Mouse (Mus musculus): ENCODE measurements at regions not wholly inside any gene's neighbourhood (a gene's known extent, or its start where the extent isn't known, plus 50 kb on each side); places are given as distances from the start of the nearest gene placed in this dataset.

DNA sequence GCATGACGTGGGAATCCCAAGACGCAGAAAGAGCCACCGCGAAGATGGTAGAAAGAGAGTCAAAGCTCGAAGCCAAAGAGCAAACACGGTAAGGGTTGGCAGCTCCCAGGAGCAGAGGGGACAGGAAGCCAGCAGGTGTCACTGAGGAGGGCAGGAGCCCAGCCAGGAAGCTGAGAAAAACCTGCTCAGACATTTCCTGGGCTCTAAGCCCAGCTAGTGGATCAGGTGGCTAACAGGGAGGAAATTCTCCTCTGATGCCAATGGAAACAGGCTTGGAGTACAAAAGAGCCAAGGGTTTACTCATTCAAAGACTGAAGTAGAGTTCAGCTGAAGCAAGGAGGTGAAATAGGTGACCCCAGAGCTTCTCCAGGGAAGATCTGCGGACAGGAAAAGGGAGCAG is 368.9 kb downstream of the Nkx6-1 start:
- DNase-seq (ENCODE audit: low spot score in 2 of 2): peak in 1 of 2 experiments; percentile 2

DNA sequence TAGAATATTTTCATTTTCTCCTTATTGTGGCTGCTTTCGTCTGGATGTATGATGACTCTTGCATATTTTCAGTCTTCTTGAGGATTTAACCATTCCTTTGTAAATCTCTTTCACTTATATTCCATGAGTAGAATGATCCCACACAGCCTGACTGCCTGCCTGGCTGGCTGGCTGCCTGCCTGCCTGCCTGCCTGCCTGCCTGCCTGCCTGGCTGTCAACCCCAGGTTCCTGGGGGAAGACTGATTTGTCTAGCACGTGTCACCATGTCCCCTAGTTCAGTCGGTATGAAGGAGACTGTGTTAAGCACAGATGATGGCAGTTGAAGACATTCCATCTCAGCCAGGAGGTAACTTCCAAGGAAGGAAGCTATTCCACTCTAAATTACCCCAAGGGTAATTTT is 370.8 kb downstream of the Nkx6-1 start:
- DNase-seq (ENCODE audit: low spot score in 2 of 2): no peak

DNA sequence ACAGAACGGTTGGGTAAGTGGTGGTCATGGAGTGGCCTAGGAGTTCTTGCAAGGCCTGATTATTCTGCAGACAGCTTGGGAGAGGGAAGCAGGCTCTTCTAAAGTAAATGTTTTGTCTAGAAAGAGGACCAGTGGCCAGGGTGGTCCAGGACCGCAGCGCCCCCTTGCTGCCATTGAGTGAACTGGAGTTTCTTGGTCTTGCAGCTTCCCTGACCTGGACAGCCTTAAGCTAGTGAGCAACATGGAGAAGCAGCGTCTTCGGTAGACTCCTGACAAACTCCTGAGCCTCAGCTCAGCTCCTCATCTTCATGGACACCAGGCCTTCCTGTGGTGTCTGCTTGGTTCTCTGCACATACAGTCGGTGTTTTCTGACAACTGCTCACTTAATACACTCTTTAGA is 376.4 kb downstream of the Nkx6-1 start:
- peak; percentile 9 to 12 for DNase-seq (ENCODE audit: low spot score in 2 of 2)

DNA sequence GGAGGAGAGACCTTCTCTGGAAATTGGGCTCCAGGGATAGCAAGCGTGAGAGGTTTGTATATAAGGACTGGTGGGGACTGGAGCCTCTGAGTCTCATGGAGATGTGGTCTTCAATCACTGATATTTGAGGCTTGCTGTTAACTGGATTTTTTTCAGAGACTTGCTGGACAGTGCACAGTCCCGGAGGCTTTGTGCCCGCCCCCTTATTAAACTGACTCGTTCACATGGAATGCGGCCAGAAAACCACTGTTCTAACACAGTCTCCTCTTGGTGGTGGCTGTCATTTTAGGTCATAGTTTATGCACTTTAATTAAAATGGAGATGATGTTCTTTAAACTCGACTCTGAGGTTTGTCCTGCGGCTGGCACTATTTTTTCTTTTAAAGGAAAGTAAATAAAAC is 378.9 kb downstream of the Nkx6-1 start:
- DNase-seq (ENCODE audit: low spot score in 2 of 2): no peak

DNA sequence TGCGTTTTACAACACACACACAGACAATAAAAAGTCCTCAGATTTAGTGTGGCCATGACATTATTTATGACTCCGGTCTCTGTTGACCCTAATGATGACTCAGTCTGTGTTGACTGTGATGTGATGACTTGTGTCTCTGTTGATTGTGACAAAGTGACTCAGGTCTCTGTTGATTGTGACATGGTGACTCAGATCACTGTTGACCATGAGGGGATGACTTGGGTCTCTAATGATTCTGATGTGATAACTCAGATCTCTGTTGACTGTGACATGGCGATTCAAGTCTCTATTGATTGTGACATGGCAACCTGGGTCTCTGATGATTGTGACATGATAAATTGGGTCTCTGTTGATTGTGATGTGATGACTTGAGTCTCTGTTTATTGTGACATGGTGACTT is 405.0 kb downstream of the Gpat3 start:
- no peak for DNase-seq (ENCODE audit: low spot score in 2 of 2)

DNA sequence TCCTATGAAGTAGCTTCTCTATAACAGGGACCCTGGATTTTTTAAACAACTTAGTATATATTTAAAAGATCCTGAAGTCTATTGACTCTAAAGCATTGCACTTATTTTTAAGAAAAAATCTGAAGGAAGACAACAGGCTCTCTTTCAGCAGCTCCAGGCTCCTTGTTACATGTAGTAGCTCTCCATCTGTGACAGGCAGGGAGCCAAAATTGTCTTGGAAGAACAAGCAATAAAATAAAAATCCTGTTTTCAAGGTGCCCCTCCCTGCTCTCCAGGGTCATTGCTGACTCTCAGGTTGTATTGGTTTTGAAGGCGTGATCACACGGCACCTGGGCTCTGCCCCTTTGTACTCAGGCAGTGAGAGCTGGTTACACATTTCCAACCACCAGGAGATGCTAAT is 397.1 kb downstream of the Gpat3 start:
- peak; percentile 47 to 63 for DNase-seq (ENCODE audit: low spot score in 2 of 2)

DNA sequence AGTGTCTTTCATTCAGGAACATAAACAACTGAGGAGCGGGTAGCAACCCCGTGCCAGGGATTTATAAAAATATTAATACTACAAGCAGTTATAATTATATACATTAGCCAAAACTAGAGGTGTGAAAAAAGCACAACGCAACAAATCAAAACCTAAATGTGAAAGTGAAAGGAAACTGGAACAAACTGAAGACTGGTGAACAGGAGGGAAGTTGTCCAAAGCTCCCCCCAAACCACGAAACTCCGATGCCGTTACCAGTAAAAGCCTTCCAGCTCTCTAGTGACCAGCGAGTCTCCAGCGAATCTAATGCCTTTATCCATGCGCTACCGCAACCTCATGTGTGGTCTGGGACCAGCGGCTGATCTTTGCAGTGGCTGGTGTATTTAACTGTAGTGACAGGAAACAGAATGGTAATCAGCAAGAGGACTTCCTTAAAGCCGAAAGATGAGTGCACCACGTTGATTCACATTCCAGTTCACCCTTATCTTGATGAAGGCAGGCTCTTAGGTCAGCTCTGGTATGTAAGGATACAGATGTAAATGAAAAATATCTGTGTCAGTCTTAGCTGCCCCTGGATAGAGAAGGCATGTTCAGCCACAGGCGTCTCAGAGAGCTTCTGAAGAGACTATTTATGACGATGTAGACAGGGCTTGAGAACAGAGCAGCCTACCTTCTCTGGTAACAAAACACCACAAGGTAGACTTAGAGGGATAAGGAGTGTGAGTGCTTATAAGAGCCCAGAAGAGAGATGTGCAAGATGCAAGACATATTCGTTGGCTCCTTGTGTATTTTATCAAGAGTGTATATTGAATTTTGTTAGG is 394.0 kb downstream of the Gpat3 start:
- no peak for DNase-seq (ENCODE audit: low spot score in 2 of 2)

DNA sequence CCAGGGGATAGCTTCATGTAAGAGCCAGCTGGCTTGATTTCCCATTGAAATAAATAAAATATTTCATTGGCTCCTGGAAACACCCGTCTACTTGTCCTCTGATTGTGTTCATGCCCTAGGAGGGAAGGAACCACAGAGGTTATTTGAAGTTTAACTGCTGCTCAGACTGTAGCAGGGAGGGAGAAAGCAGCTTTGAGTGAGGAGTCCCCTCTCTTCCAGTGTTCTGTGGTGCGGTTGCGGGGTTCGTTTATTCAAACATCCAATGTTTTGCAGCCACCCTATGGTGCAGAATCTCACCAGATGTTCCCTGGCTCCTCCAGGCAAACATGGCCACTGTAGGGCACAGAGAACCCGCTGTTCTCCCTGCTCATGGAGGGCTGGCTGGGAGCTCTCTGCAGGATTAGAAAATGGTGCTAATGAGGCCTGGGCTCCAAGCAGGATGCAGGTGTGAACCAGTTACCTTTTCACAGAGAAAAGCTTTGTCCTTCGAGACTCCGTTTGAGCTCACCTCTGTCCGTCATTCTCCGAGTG is 390.7 kb downstream of the Gpat3 start:
- no peak for DNase-seq (ENCODE audit: low spot score in 2 of 2)

DNA sequence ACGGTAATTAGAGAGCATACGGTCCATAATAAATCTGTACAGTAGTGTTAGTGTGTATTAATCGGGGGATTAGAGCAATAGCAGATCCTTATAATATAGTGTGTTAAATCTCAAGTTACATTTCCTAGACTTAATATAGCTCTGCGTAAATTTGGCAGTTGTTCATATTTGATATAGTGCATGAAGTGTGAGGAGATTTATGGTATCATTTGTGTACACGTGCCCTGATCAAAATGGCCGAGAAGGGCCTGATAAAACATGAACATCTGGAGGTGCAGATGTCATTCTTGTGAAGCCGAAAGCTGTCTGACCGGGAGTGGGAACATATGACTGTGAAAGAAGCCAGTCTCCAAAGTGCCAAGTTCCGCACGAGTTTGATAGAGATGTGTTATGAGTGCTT is 376.9 kb downstream of the Gpat3 start:
- DNase-seq (ENCODE audit: low spot score in 2 of 2): no peak

DNA sequence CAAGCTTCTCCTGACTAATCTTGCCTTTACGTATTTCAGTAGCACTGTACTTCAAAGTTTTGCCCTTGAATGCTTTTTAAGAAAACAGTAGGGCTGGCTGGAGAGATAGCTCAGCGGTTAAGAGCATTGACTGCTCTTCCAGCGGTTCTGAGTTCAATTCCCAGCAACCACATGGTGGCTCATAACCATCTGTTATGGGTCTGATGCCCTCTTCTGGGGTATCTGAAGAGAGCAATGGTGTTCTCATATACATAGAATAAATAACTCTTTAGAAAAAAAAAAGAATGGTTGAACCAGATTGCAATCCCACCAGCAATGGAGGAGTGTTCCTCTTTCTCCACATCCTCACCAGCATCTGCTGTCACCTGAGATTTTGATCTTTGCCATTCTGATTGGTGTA is 372.6 kb downstream of the Gpat3 start:
- no peak for DNase-seq (ENCODE audit: low spot score in 2 of 2)

DNA sequence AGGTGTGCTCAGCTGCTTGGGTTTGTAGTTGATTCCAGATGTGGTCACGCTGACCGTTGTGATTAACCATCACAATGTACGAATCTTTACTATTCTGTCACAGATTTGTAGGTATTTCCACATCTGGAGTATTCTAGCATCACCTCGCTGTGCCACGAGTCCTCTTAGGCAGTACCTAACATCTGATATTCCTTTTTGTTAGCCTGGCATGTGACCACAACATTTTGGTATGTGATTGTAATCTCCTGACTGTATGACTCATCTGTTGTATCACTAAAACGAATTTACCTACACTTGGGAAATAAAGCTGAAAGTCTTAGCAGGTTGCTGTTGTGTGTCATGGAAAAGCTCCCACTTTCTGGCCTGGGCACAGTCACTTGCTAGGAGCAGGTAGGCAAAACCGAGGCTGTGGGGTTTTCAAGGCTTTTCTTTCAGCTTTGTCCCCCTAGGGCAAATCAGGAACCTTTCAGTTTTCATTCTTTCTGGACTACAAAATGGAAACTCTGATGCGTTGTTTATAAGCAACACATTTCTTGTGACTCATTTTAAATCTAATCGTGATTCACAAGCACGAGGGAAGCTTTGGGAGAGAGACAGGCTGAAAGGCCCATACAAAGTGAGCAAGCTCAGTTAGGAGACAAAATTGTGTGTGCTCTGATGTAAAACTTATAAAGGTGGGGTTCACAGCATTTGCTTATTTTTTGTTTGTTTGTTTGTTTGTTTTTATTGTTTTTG is 371.5 kb downstream of the Gpat3 start:
- no peak for DNase-seq (ENCODE audit: low spot score in 2 of 2)

DNA sequence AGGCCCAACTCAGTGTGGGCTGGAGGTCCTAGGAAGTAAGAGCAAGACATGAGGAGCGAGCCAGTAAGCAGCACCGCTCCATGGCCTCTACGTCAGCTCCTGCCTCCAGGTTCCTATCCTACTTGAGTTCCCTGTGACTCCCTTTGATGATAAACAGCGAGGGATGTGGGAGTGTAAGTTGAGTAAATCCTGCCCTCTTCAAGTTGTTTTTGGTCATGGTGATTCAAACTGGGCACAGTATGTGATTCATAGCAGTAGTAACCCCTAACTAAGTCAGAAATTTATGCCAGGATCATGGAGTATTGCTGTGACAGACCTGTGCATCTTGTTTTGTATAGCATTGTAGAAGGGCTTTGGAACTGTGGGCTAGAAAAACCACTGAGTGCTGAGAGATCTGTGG is 366.5 kb downstream of the Gpat3 start:
- no peak for DNase-seq (ENCODE audit: low spot score in 2 of 2)

DNA sequence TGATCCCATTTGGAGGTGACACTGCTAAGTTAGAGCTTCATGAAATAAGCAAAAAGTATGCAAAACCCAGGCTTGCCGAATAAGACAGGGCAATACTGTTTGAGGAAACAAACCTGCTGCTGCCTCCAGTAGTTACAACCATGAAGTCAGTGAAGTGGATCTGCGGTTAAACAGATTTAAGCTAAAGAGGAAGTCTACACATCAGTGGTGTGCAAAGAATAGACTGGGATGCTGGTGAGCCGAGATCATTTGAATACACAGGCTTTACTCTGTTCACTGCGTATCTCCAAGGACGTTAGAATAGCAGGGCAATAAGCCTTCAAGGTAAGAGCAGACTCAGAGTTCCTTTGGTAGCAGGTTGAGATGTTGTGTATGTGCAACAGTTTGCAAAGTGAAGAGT is 362.6 kb downstream of the Gpat3 start:
- no peak for DNase-seq (ENCODE audit: low spot score in 2 of 2)

DNA sequence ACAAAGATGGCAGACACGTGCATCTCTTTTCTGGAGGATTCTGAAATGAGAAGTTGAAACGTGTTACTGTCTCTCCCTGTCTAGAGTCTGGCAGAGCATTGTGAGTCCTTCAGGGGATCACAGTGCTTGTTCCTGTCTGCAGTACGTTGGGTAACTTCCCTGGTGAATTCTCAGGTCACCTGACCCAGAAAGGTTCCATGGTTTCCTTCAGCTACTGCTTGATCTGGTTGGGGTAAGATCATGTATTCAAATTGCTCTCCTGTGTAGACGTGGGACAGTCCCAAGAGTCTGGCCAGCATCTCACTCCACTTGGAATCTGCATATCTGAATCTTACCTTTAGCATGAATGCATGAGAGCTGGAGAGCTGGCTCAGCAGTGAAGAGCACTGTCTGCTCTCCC is 350.0 kb downstream of the Gpat3 start:
- no peak for DNase-seq (ENCODE audit: low spot score in 2 of 2)

DNA sequence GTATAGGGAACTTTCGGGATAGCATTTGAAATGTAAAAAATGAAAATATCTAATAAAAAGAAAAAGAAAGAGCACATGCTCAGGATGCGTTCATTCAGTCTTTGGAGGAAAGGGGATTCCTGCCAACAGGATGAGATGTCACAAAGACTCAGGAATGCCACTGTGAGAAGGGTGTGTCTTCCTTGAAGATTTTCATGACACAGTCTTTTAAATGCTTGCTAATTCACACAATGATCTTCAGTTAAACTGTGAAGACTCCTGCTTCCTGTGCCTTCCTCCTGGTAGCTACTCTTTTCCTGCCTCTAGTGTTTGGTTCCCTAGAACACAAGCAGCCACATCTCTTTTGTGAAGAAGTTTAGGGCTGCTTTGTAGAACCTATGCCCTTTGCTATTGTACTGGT is 345.5 kb downstream of the Gpat3 start:
- DNase-seq (ENCODE audit: low spot score in 2 of 2): no peak

DNA sequence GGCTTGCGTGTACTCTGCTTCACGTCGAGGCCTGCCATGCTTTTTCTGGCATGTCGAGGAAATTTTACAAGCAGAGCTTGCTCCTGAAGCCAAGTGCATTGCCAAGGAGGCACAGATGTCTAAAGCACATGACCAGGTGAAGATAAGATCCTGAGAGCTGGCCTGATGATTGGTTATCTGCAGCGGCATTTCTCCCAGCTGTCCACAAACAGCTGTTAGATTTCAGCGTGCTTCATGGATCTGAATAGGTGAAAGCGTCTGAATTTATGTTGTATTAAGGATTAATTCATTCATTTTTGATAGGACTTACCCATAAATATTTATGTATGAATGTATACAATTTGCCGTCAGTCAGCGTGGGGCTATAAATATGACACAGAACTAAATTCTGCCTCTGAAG is 327.7 kb downstream of the Gpat3 start:
- DNase-seq (ENCODE audit: low spot score in 2 of 2): no peak

DNA sequence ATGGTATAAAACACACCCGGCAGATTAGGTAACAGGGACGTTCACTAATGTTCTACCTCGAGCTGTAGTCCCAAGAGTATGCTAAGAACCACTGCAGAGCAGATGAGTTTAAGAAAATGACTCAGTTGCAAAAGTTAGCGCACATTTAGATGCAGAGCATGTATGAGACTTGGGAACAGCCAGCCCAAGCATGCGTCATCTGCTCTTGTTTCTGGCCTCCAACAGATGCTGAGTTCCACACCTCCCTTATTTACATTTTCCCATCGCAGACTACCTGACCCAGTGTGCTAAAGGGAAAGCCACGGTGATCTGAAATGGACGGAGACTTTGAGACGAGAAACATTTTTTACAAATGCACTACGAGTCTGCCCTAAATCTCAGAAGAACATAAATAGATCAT is 327.3 kb downstream of the Gpat3 start:
- DNase-seq (ENCODE audit: low spot score in 2 of 2): peak; percentile 20 to 38

DNA sequence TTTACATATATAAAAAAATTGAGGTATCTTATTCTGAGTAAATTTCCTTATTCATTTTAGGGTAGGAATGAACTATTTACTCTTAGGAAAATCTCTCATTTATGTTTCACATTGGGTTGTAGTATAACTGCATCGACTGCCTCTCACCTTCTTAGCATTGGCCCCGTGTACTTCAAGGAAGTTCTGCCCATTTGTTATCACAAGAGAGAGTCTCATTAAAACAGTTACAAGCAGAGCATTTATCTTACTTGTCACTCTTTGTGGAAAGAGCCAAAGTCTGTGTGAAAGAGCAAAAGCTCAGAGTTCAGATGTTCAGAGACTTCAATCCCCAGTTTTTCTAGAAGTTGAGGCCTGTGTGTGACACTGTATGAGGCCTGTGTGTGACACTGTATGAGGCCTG is 323.6 kb downstream of the Gpat3 start:
- no peak for DNase-seq (ENCODE audit: low spot score in 2 of 2)

DNA sequence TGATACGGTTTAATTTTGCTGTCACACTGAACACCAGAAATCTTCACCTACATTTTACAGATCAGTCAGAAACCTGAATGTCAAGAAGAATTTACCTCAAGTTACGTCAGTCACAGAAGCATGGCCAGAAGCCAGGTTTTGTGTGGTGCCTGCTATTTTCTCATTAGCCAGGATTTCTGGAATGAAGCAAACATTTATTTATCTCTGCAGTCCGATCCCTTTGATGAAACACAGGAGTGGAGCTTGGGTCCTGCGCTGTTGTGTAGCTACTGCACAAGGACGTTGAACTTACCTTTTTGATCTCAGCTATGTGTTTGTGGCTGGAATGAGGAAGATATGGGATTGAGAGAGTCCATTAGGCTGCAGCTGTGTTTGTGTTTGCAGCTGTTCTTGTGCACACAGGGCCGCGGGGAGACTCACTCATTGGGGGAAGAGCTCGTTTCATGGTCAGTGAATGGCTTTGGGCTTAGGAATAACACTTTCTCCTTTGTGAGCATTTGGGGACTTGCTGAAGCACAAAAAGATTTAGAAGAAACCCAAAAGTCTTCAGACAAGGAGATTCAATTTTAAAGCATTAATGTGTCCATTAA is 318.2 kb downstream of the Gpat3 start:
- DNase-seq (ENCODE audit: low spot score in 2 of 2): no peak

DNA sequence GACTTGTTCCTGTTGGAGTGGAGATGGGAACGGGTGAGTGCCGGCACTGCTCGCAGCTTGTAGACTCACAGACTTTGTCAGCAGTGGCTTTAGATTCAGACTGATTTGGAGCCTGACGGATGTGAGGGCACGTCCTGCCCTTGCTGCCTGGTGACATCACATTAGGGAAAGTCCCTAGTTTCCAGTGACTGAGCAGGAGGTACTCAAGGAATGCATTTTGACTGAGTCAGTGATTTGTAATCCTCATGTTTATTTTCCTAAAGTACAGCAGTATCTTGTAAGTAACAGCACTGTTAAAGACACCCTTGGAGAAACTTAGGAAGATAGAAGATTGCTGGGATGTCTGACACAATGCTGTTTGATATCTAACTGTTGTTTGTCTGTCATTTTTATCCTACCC is 317.6 kb downstream of the Gpat3 start:
- DNase-seq (ENCODE audit: low spot score in 2 of 2): no peak

DNA sequence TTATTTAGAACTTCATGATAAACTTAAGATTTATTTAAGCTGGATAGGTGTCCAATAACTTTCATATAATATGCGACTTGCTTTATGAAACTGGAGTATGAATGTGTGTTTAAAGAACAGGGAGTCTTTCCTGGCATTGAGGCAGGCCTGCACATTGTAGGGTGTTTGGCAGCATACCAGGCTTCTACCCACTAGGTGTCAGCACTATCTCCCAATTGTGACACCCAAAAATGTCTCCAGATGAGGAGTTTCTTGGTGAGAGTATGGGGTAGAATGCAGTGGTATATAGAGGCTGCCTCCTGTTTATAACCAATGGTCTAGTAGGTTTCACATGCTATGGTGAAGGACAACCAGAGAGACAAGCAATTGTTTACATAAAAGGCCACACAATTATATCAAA is 311.9 kb downstream of the Gpat3 start:
- peak; percentile 5 to 10 for DNase-seq (ENCODE audit: low spot score in 2 of 2)

DNA sequence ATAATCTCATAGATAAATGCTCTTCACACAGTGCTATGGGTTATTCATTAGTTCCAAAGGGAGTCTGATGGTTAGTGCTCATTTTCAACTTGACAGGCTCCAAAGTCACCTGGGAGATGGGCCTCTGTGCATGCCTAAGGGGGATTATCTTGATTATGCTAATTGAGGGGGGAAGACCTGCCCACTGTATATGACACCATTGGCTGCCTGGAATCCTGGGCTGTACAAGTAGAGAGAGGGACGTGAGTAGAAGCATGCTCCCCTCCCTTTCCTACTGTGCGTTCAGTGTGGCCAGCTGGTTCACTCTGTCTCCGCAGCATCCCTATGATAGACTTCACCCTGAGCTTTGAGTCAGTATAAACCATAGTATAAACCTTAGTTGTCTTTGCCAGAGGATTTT is 300.8 kb downstream of the Gpat3 start:
- DNase-seq (ENCODE audit: low spot score in 2 of 2): no peak

DNA sequence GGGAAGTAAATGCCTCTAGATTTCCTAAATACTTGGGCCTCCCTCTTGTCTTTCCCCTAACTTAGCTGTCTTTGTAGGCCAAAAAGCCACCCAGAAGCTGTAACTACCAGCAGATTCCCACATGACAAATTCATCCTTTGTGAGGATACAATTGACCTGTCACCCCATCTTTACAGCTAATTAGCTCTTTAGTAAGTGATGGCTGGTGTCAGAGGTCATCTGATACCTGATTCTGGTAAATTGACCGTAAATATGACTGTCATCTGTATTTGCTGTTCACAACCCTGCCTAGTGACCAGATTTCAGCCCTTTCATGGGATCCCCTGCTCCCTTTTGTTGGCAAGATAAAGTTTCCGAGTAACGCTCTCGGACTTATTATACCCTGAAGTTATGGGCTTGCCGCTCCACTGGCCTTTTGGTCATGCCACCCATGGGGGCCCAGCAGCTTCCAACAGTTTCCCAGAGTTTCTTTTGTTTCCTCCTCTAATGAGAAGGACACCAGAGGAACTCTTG is 279.5 kb downstream of the Gpat3 start:
- no peak for DNase-seq (ENCODE audit: low spot score in 2 of 2)
